Mouse (Mus musculus) spleen, postnatal 36 days (tissue): ENCODE data around the gene Ctxn1.

Experiments used
- DNase-seq, 2 experiments: peaks; one replicate each; pipeline ENCODE4 v3.0.0; 2022; ENCODE audit warnings: low spot score in 2 of 2, mixed read lengths in 1 of 2

The Ctxn1 gene

DNA sequence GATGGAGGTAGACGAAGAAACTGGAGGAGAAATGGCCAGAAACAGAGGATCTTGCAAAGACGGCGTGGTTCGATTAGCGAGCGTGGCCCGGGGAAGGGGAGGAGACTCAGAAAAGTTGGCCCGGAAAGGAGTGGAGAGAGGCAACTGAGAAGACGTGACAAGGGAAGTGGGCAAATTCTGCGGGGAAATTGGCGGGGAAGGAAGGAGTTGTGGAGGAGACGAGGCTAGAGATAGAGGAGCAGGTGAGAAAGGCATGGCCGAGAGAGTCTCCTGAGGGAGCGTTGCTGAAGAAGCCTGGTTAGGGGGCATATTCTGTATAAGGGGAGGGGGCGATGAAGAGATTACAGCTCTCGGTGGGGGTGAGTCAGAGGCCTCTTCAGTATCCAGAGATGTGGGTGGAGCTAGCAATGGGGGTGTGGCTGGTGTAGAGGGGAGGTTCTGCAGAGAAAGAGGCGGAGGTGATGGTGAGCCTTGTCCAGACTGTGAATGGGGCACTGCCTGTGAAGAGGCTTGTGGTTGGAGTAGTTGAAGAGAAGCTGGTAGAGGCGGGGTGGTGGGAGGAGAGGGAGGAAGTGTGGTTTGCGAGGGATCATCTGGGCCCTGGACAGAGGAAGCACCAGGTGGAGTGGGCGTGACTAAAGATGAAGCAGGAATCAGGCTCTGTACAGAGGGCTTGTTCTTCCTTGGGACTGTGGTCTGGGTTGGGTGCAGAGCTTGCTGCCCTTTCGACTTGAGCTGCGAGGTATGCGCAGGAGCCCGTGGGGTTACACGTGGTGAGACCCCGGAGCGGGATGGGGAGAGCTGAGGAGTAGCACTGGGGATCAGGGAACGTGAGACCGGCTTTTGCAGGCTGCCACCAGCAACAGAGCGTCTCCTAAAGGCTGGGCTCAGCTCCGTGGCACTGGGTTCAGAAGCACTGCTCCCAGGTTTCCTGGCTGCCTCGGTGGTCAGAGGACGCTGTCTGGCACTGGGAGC lies 44.8 kb downstream of the Ctxn1 start:
- peak; percentile 65 to 71 for DNase-seq

DNA sequence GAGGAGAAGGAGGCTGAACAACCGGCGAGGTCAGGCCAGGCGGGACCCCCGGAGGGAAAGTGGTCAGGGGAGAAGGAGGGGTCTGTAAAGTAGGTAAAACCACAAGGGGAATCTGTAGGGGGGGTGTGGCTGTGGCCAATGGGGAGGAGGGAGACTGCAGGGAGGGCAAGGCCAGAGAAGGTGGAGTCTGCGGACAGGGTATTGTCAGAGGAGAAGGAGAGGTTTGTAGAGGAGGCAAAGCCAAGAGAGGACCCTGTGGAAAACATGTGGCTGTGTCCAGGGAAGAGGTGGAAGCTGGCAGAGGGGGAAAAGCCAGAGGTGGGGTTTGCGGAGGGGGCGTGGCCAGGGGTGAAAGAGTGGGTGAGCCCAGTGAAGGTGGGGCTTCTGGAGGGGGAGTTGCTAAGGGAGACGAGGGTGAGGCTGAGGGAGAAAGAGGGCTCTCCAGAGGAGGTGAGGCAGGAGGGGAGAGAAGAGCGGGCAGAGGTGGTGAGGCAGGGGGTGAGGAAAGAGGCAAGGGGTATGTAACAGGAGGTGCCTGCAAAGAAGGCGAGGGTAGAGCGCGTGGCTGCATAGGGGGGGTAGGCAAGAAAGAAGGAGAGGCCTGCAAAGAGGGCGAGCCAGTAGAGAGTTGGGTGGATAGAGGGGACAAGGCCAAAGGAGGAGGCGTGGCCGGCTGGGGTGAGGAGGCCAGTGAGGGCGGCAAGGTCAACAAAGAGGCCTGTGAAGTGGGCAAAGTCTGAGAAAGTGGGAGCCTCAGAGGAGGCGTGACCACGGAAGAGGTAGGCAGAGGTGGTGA lies 45.7 kb downstream of the Ctxn1 start:
- peak; percentile 31 to 32 for DNase-seq

GRCm38 (mm10) chr8:4212809-4213209 lies 46.3 kb downstream of the Ctxn1 start:
- DNase-seq = no peak

GRCm38 (mm10) chr8:4211097-4211496 lies 48.0 kb downstream of the Ctxn1 start:
- DNase-seq = no peak
